Mouse (Mus musculus): Measurements from ENCODE around the gene Mettl7a3. TPM values are rescaled to one million over a fixed set of nuclear protein-coding genes. Genes with fewer than 3 reads are reported as not detected.
"Not testable (repeated sequence)": the region's sequence is repeated elsewhere in the genome, so short reads cannot be mapped to it uniquely, and the experiment has no call there.

Gene Mettl7a3
- polyA plus RNA-seq (2015; fragmentation: Nextera tagmentation; extraction: Ambion mirVana), result 0.13 and 0.31 TPM in 2 replicates

- no peak for ATAC-seq (ENCODE audit: low FRiP score)
- Histone ChIP-seq H3K4me2 (no peak within 1 kb of the TSS), H3K36me3 (no peaks in the 10 kb centered on the region), H3K4me1 (replicated peaks) (0 out of 2 replicates have a peak, but pooled peaks cover 5% of the 10 kb centered on the region), H3K9me3 (no peaks in the 10 kb centered on the region), H3K27ac (no peak within 1 kb of the TSS), H3K4me3 (no peak within 1 kb of the TSS), H3K9ac (no peak within 1 kb of the TSS), H3K27me3 (no peaks in the 10 kb centered on the region)
- 68% methylated on average over 10 of the region's 10 CpGs for WGBS
These were observed at the start of gene Mettl7a3 for GRCm38 (mm10) chr15:100334629-100335028. Gene Mettl7a3, plus strand, starts transcription at chr15:100334929.

GRCm38 (mm10) chr15:100288980-100289379, 45.7 kb upstream of the Mettl7a3 start:
- 90% methylated on average over 6 of the region's 6 CpGs for WGBS

GRCm38 (mm10) chr15:100290858-100291257, 43.9 kb upstream of the Mettl7a3 start:
- no peaks in the 10 kb centered on the region for H3K4me1 ChIP-seq (replicated peaks)
- H3K36me3 ChIP-seq, result no peaks in the 10 kb centered on the region
- no peak overlapping the region for H3K4me3 ChIP-seq
- no peak for ATAC-seq (ENCODE audit: low FRiP score)
- H3K9me3 ChIP-seq, result no peaks in the 10 kb centered on the region
- no peaks in the 10 kb centered on the region for H3K27me3 ChIP-seq
- no peak overlapping the region for H3K9ac ChIP-seq
- H3K27ac ChIP-seq, result no peak overlapping the region
- 64% methylated on average over 5 of the region's 5 CpGs for WGBS
- no peak overlapping the region for H3K4me2 ChIP-seq

More at GRCm38 (mm10) chr15:100288980-100289379, 45.7 kb upstream of the Mettl7a3 start:
- Histone ChIP-seq H3K36me3 (no peaks in the 10 kb centered on the region), H3K9ac (no peak overlapping the region), H3K4me3 (no peak overlapping the region), H3K27me3 (no peaks in the 10 kb centered on the region), H3K9me3 (no peaks in the 10 kb centered on the region), H3K4me1 (replicated peaks) (no peaks in the 10 kb centered on the region), H3K27ac (no peak overlapping the region), H3K4me2 (no peak overlapping the region)
- no peak for ATAC-seq (ENCODE audit: low FRiP score)

- no peak overlapping the region for H3K9ac ChIP-seq
- H3K4me2 ChIP-seq, result no peak overlapping the region
- no peaks in the 10 kb centered on the region for H3K27me3 ChIP-seq
- H3K36me3 ChIP-seq, result no peaks in the 10 kb centered on the region
- H3K9me3 ChIP-seq, result no peaks in the 10 kb centered on the region
- H3K4me3 ChIP-seq, result no peak overlapping the region
- 57% methylated on average over 7 of the region's 7 CpGs for WGBS
- no peak for ATAC-seq (ENCODE audit: low FRiP score)
- no peaks in the 10 kb centered on the region for H3K4me1 ChIP-seq (replicated peaks)
- no peak overlapping the region for H3K27ac ChIP-seq
These were observed 42.4 kb upstream of the Mettl7a3 start for GRCm38 (mm10) chr15:100292326-100292725.

GRCm38 (mm10) chr15:100297856-100298255, 36.9 kb upstream of the Mettl7a3 start:
- H3K4me3 ChIP-seq, result no peak overlapping the region
- no peaks in the 10 kb centered on the region for H3K36me3 ChIP-seq
- H3K4me1 ChIP-seq (replicated peaks), result no peaks in the 10 kb centered on the region
- 89% methylated on average over 5 of the region's 5 CpGs for WGBS
- no peaks in the 10 kb centered on the region for H3K27me3 ChIP-seq
- no peak overlapping the region for H3K4me2 ChIP-seq
- no peaks in the 10 kb centered on the region for H3K9me3 ChIP-seq
- no peak overlapping the region for H3K27ac ChIP-seq
- ATAC-seq (ENCODE audit: low FRiP score), result no peak
- no peak overlapping the region for H3K9ac ChIP-seq

- Histone ChIP-seq H3K36me3 (no peaks in the 10 kb centered on the region), H3K9me3 (no peaks in the 10 kb centered on the region), H3K9ac (no peak overlapping the region), H3K4me2 (no peak overlapping the region), H3K27me3 (no peaks in the 10 kb centered on the region), H3K4me1 (replicated peaks) (peaks cover 11% of the 10 kb centered on the region), H3K27ac (no peak overlapping the region), H3K4me3 (no peak overlapping the region)
- ATAC-seq (ENCODE audit: low FRiP score), result no peak
- WGBS, result 76% methylated on average over 6 of the region's 6 CpGs
These were observed 34.2 kb upstream of the Mettl7a3 start for GRCm38 (mm10) chr15:100300499-100300898.

GRCm38 (mm10) chr15:100301556-100301955, 33.2 kb upstream of the Mettl7a3 start:
- Histone ChIP-seq H3K36me3 (no peaks in the 10 kb centered on the region), H3K9ac (no peak overlapping the region), H3K27me3 (no peaks in the 10 kb centered on the region), H3K27ac (no peak overlapping the region), H3K4me1 (replicated peaks) (peaks cover 14% of the 10 kb centered on the region), H3K4me2 (no peak overlapping the region), H3K9me3 (no peaks in the 10 kb centered on the region), H3K4me3 (no peak overlapping the region)
- no peak for ATAC-seq (ENCODE audit: low FRiP score)
- WGBS, result 58% methylated on average over 15 of the region's 15 CpGs

- 53% methylated on average over 8 of the region's 8 CpGs for WGBS
- no peaks in the 10 kb centered on the region for H3K36me3 ChIP-seq
- peak overlapping the region; percentile 72 for H3K4me2 ChIP-seq
- peak overlapping the region; percentile 91; the same call in 1 of the 2 replicates for H3K27ac ChIP-seq
- no peaks in the 10 kb centered on the region for H3K27me3 ChIP-seq
- peaks cover 17% of the 10 kb centered on the region for H3K4me1 ChIP-seq (replicated peaks)
- no peak for ATAC-seq (ENCODE audit: low FRiP score)
- H3K4me3 ChIP-seq, result peak overlapping the region; percentile 52
- no peaks in the 10 kb centered on the region for H3K9me3 ChIP-seq
- H3K9ac ChIP-seq, result peak overlapping the region; percentile 80; the same call in 1 of the 2 replicates
These were observed 31.2 kb upstream of the Mettl7a3 start for GRCm38 (mm10) chr15:100303428-100304018.

- Histone ChIP-seq H3K27ac (peak within 1 kb of the TSS; percentile 91), H3K4me1 (replicated peaks) (peaks cover 18% of the 10 kb centered on the region), H3K27me3 (no peaks in the 10 kb centered on the region), H3K4me2 (peak within 1 kb of the TSS; percentile 72), H3K9ac (peak within 1 kb of the TSS; percentile 80), H3K4me3 (peak within 1 kb of the TSS; percentile 52), H3K9me3 (no peaks in the 10 kb centered on the region), H3K36me3 (no peaks in the 10 kb centered on the region)
- peak; percentile 88 for ATAC-seq (ENCODE audit: low FRiP score)
- 4% methylated on average over 19 of the region's 30 CpGs for WGBS
These were observed 30.4 kb upstream of the Mettl7a3 start, which contains the start of gene Mettl7a1 for GRCm38 (mm10) chr15:100304019-100304991. Gene Mettl7a1, plus strand, starts transcription at chr15:100304140.

GRCm38 (mm10) chr15:100306201-100306600, 28.5 kb upstream of the Mettl7a3 start:
- 84% methylated on average over 2 of the region's 2 CpGs for WGBS
- Histone ChIP-seq H3K4me2 (no peak overlapping the region), H3K4me1 (replicated peaks) (peaks cover 18% of the 10 kb centered on the region), H3K9ac (no peak overlapping the region), H3K36me3 (no peaks in the 10 kb centered on the region), H3K4me3 (no peak overlapping the region), H3K27ac (no peak overlapping the region), H3K9me3 (no peaks in the 10 kb centered on the region), H3K27me3 (no peaks in the 10 kb centered on the region)
- no peak for ATAC-seq (ENCODE audit: low FRiP score)

- H3K27ac ChIP-seq; ATAC-seq (ENCODE audit: low FRiP score): not testable (repeated sequence)
These were observed 27.2 kb upstream of the Mettl7a3 start for GRCm38 (mm10) chr15:100307438-100308096.

GRCm38 (mm10) chr15:100312346-100312745, 22.4 kb upstream of the Mettl7a3 start:
- Histone ChIP-seq H3K4me3 (no peak overlapping the region), H3K9ac (no peak overlapping the region), H3K27ac (no peak overlapping the region), H3K4me1 (replicated peaks) (0 out of 2 replicates have a peak, but pooled peaks cover 4% of the 10 kb centered on the region), H3K36me3 (peaks cover 9% of the 10 kb centered on the region), H3K4me2 (no peak overlapping the region), H3K9me3 (no peaks in the 10 kb centered on the region), H3K27me3 (no peaks in the 10 kb centered on the region)
- 92% methylated on average over 2 of the region's 2 CpGs for WGBS
- no peak for ATAC-seq (ENCODE audit: low FRiP score)

More at GRCm38 (mm10) chr15:100307438-100308096, 27.2 kb upstream of the Mettl7a3 start:
- WGBS, result 46% methylated on average over 8 of the region's 11 CpGs
- H3K9ac ChIP-seq, H3K9me3 ChIP-seq, H3K27me3 ChIP-seq, H3K36me3 ChIP-seq, H3K4me3 ChIP-seq, H3K4me2 ChIP-seq: not testable (repeated sequence)
- H3K4me1 ChIP-seq (replicated peaks), result peaks cover 18% of the 10 kb centered on the region

Data from hindbrain, embryonic 13.5 days (tissue).